Mouse (Mus musculus): ENCODE measurements around the gene Itpr1.

The Itpr1 gene

DNA sequence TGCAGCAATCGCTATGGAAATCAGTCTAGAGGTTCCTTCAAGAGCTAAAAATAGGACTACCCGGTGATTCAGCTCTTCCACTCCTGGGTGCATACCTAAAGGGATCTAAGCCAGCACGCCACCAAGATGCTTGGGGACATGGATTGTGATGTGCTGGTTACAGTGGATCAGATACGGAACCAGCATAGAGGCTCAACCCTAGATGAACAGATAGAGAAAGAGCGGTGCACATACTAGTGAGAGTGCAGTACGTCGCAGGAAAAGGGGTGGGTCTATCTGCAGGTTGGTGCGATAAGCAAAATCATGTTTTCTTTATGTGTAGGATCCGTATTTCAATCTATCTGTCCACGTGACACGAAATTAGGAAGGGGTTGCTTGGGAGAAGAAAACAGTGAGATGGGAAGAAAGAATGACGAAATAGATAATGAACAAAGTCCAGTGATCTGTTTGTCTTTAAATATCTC lies 113.1 kb downstream of the Itpr1 start:
- DNase-seq (ENCODE audit: low spot score) = no peak

DNA sequence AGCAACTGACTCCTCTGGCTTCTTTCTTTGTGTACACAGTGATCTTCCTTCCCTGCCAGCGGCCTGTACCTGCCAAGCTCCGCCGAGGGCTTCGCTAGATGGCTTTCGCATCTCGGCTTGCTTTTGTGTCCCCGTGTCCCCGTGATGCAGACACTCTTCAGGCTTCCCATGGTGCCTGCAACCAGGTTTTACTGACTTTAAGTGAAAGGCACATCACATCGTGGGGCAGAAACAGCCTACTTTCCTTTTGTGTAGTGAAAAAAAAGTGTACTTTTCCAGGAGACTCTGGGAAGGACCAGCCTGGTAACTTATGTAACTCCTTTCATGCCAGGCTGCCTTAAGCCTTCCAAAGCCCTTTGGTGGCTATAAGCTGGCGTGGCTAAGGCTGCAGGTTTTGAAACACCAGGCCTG lies 113.9 kb downstream of the Itpr1 start:
- no peak for DNase-seq (ENCODE audit: low spot score)

DNA sequence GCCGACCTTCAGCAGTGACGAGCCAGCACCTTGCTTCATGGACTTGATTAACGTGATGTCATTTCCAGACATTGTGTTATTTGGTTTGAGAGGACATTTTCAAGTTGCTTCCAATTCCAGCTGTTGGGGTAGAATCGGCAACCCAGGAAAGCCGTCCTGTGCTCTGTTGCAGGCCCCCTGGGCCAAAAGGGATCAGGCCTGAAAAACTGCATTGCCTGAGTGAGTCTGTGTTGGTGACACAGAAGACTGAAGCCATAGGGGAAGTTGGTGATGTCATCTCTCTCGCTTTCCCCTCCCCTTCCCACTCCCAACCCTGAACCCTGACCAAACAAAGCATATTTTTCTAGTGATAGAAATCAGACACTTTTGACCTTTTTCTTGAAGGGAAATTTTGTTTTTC lies 114.7 kb downstream of the Itpr1 start:
- no peak for DNase-seq (ENCODE audit: low spot score)

- DNase-seq (ENCODE audit: low spot score) = no peak
Measured at GRCm38 (mm10) chr6:108328296-108328695, 115.4 kb downstream of the Itpr1 start.

DNA sequence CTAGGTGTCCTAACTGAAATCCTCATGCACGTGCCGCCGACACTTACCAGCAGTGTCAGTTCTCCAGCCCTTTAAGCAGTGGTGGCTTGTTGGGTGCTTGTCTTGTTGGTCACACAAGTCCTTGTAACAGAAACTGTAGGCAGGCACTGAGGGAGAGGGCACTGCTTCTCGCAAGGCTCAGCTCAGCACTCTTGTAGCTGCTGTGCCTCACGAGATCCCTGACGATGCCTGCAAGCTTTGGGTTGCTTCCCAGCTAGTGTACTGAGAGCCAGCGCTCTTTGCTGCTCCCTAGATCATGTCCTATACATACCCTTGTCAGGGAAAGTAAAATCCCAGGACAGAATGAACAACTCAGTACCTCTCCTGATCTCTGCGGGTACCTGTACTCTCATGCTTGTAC lies 117.6 kb downstream of the Itpr1 start:
- DNase-seq (ENCODE audit: low spot score) = no peak

- DNase-seq (ENCODE audit: low spot score) = no peak
Measured at GRCm38 (mm10) chr6:108331268-108331667, 118.4 kb downstream of the Itpr1 start.

- no peak for DNase-seq (ENCODE audit: low spot score)
Measured at GRCm38 (mm10) chr6:108334059-108334458, 121.2 kb downstream of the Itpr1 start.

- DNase-seq (ENCODE audit: low spot score) = no peak
Measured at GRCm38 (mm10) chr6:108335202-108335823, 122.4 kb downstream of the Itpr1 start.

DNA sequence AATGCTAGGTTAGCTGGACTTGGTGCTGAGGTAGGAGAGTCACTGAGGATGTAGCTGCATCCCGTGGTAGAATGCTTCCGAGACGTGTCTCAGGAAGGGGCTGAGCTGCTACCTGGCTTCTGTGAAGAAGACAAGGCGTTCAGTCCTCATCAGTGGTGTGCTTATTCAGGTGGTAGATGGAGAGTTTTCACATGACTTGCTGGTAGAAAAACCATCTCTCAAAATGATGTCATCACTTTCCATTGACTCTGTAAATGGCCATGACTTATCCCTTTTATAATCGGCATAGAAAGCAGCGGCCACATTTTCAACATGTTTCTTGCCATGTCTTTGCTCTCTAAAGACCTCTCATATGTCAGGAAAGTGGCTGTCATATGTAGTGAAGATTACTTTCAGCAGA lies 123.6 kb downstream of the Itpr1 start:
- DNase-seq (ENCODE audit: low spot score) = no peak

DNA sequence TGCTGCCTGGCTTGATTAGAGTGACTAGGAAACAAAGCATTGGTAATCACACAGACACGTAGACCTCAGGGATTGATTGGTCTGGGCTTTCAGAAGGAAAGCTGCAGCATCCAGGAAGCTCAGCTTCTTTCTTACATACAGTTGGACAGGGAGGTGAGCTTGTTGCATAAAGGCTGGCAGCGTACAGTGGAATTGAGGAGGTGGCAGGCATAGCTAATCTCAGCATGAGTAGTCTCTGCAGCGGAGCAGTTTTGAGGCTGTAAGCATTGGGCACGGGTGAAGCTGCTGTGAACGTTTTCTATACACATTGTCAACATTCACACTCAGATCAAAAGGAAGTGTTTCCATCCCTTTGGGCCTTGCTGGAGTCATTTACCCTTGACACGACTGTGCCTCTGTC lies 124.4 kb downstream of the Itpr1 start:
- DNase-seq (ENCODE audit: low spot score) = no peak

DNA sequence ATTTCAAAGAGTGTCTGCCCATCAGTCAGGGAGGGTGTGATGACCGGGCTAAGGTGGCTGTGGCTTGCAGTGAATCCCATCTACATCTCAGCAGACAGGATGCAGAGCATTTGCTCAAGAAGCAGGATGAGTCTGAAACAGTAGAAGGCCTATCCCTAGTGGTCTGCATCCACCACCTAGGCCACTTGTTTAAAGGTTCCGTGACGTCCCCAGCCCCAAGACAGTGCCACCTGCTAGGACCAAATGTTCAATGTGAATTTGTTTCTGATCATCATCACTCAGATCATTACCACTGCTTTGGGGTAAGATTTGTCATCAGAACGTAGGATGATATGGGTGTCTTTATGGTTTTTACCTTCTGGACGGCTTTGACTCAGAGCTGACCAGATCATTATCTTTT lies 125.5 kb downstream of the Itpr1 start:
- no peak for DNase-seq (ENCODE audit: low spot score)

DNA sequence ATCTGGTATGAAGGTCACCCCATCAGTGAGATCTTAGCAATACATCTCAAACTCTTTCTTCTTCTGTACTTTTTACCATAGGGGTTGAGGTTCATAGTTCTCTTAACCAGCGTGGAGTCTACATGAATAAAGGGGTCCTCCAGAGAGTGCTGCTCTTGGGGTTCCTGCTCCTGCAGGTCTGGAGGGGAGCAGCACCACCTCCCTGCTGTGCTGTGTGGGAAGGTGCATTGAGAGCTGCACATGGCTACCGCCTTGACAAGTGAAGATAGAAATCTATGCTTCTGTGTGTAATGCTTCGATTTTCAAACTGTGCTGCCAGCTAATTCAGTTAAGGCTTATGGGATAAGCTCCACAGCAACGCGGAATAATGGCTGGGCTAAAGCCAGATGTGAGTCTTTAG lies 130.1 kb downstream of the Itpr1 start:
- DNase-seq (ENCODE audit: low spot score) = no peak

GRCm38 (mm10) chr6:108343781-108344310 lies 130.9 kb downstream of the Itpr1 start:
- DNase-seq (ENCODE audit: low spot score) = no peak

DNA sequence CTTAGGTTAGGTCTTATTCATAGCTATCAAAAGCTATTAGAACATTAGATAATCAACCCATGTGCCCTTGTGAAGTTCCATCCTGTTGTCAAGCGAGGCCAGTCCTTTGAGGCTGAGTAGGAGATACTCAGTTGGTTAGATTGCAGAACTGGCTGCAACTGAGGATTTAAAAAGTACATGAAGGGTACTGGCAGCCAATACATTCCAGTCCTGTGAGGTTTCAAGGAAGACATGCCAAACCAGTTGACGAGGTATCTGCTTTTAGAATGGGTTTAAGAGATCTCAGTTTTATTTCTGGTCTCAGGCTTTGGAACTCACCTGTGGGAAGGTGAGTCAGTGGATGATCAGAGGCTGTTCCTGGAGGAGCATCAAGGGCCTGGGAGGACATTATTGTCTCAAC lies 137.9 kb downstream of the Itpr1 start:
- DNase-seq (ENCODE audit: low spot score) = no peak

DNA sequence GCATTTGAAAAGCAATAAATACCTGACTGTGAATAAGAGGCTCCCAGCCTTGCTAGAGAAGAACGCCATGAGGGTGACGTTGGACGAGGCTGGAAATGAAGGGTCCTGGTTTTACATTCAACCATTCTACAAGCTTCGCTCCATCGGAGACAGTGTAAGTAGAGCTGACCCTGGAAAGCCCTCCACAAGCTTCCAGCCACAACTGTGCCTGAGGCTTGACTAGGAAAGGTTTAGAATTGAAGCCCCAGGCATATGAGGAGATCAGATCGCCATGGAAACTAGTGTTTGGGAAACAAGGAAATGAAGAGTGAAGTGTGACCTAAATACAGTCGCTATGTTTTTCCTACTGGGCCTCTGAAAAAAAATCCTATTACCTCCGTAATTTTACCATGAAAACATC lies 139.1 kb downstream of the Itpr1 start:
- no peak for DNase-seq (ENCODE audit: low spot score)

DNA sequence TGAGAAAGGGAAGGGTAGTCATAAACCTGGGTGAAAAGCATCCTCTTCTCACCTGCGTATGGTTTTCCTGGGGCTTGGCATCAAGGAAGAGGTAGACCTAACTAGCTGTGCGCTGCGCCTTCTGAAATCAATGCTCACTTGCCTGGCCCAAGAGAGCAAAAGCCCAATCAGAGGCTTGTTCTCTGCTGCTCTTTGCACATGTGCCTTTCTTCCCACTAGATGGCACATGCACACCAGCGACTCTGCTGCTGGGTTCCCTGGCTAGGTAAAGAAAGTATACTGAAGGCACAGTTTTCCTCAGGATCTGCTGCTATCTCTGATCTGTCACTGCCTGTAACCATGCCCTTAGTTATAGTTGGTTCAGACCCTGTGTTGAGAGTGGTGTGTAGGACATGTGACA lies 154.5 kb downstream of the Itpr1 start:
- DNase-seq (ENCODE audit: low spot score) = no peak

- no peak for DNase-seq (ENCODE audit: low spot score)
Measured at GRCm38 (mm10) chr6:108369031-108369430, 156.1 kb downstream of the Itpr1 start.

DNA sequence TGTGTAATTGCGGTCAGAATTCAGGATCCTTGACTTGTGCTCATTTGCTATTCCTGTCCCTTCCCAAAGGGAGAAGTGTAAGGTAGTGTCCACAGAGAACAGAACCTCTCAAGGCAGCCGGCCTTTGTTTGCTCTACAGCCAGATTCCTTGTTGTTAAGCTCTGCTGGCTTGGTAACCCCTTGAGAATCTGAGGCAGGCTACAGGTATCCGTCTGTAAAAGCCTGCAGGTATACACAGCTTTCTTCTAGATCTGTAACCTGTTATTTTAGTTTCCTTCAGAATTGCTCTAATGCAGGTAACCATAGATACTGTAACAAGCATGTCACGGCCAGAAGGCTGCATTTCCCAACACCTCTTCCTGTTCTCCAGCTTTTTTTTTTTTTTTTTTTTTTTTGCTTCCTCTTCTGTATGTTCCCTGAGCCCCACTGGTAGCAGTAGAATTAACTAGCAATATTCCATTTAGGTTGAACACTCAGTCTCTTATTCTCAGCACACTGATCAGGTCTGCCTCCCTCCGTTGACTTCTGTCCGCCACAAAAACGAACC lies 158.5 kb downstream of the Itpr1 start:
- DNase-seq (ENCODE audit: low spot score) = no peak

DNA sequence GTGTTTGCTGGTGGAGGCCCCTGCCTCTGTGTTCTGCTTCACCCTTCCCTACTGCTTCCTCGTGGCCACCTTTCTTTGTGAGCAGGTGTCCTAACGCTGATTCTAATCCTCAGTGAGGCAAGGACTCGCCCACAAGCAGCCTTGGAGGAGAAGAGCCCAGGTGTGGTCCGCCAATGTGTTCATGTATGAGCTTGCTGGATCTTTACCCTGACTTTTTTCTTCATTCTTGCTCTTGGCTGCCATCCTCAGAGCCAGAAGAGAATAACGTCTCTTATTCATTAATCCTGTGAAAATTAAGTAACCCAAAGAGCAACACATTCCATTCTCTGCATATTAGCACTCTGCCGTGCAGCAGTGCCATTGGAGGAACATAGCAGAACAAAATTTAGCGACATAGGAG lies 161.1 kb downstream of the Itpr1 start:
- no peak for DNase-seq (ENCODE audit: low spot score)

DNA sequence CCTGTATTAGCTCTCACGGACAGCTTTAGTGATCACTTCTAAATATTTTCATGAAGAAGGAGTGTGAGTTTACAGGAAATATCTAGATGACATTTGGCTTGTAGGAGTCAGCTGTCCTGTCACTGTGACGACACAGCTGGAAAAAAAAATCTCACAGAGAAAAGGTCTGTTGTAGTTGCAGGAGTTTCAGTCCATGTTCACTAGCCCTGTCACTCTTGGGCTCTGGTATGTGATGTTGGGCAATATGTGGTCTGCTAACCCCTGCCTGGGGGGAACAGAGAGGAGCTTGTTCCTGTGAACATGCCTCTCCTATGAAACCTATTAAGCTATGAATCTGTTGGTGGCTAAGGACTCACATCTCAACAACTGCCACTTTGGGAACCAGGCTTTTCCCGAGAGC lies 166.1 kb downstream of the Itpr1 start:
- DNase-seq (ENCODE audit: low spot score) = no peak

GRCm38 (mm10) chr6:108380209-108380608 lies 167.3 kb downstream of the Itpr1 start:
- no peak for DNase-seq (ENCODE audit: low spot score)

DNA sequence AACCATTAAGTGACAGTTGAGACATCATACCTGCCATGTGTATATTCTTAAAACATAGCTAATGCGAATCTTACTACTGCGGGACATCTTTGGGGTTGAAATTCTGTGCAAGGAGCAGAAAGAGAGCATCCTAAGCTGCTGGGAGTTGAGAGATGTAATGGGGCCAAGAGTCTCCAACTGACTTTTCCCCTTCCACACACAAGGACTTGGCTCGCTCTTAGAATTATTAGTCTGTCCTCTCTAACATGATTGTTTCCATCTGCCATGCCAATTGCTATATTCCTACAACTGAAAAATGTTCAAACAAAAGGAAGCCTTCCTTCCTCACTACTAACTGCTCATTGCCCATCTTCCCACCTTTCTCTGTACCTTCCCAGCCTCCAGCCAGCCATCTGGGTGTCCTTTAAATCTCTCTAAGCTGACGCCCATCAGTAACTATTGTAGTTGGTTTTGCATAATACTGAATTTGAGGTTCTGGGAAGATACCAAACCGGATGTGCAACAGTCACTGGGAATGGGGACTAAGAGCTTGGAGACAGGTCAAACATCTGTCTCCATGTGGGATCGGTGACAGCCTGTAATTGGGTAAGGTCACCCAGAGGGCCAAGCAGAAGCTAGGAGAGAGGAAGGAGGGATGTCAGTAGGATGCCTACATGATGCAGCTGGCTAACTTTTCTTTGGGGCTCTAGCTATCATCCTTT lies 177.9 kb downstream of the Itpr1 start:
- no peak for DNase-seq (ENCODE audit: low spot score)

- DNase-seq (ENCODE audit: low spot score) = no peak
Measured at GRCm38 (mm10) chr6:108393131-108393530, 180.2 kb downstream of the Itpr1 start.

Data from ovary, adult 18-20 months (tissue).